Mouse (Mus musculus): ENCODE measurements around the gene Hnrnpul2.
"Not testable (repeated sequence)": the region's sequence is repeated elsewhere in the genome, so short reads cannot be mapped to it uniquely, and the experiment has no call there.

The Hnrnpul2 gene

DNA sequence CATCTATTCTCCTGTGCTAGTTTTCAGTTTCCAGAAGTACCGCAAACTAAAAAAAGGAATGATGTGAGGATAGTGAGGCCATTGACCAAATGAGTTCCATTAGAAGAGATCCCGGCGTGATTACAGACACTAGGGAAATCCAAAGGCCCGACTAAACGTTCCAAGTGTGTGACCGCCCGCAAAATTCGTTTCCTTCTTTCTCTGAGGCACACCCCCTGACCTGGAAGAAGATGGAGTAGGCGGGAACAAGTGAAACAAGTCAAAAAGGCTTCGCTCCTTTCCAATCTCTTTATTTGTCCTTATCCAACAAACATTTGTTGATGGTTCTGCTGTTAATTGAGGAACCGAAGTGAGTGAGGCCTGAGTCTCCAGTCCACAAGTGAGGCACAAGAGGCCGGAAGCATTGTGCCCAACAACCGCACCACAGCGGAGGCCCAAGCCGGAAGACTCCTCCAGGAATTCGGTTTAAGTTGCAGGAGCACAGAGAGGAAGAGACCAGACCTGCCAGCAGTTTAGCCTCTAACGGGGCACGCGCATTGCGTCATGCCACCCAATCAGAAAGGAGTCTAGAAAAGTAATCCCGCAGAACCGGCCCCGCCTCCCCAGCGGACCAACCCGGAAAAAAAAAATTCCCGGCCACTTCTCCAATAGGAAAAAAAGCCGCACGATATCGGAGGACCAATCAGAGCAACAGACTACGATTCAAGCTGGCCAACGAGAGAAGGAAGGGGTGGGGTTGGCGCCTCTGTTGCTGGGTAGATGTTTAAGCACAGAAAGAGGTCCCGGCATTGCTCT, 812 bp upstream of the Hnrnpul2 start, which contains the start of gene Ttc9c:
Ttc9c (minus strand) TSS at position 533 of the 795 bp plus-strand sequence.
- peak; percentile 91 for DNase-seq

DNA sequence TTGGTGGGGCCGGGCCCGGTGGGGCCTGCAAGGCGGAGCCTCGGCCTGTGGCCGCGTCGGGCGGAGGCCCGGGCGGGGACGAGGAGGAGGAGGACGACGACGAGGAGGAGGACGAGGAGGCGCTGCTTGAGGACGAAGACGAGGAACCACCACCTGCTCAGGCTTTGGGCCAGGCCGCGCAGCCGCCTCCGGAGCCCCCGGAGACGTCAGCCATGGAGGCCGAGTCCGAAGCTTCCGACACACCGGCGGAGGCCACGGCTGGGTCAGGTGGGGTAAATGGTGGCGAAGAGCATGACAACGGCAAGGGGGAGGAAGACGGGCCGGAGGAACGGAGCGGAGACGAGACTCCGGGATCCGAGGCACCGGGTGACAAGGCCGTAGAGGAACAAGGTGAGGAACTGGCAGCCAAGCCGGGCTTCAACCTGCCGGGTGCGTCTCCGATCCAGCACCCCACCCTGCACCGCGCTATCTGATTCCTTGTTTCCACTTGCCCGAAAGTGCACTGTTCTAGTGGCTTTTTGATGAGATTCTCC, 680 bp downstream of the Hnrnpul2 start:
- peak; percentile 70 for DNase-seq

DNA sequence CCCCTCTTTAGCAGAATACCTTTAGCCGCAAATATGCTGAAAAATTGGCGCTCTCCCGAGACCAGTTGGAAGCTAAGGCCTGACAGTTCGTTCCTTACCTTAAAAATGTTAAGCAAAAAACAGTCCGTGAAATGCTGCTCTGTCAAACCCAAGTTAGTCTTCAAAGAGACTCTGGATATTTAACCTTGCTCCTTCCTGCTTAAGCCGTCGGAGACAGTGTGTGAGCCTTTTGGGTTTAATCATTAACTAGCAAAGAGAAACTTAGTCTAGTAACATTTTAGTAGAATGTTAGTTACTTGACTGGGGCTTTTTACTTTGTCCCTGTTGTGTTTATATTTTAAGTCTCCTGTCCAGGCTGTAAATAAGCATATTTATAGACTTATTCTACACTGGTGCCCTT, 1.3 kb downstream of the Hnrnpul2 start:
- DNase-seq: no peak

DNA sequence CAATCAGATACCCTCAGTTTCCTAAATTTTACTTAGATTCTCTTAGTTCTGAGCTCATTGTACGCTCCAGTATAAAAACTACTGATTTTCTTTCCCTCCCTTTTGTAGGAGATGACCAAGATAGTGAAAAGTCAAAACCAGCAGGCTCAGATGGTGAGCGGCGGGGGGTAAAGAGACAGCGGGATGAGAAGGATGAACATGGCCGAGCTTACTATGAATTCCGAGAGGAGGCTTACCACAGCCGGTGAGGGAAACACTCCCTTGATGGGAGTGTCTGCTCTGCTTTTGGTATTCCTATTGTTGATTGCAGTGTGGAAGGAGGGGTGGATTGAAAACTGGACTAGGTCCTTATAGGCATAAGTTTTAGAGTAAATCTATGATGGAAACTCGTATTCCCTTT, 2.9 kb downstream of the Hnrnpul2 start:
- no peak for DNase-seq

DNA sequence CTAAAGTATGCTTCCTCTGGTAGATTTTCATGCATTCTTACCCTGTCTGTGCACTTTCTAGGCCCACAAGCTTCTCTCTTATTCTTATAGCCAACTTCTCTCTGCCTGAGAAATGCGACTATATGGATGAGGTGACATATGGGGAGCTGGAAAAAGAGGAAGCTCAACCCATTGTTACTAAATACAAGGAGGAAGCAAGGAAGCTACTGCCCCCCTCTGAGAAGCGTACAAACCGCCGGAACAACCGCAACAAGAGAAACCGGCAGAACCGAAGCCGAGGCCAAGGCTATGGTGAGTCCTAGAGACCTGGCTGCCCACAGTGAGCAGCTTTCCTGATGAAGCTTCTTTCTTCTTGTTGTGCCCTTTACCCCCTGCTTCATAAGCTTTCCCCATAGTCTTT, 9.8 kb downstream of the Hnrnpul2 start, which contains the start of gene AC129217.1:
AC129217.1 (plus strand) TSS at position 114 of the 400 bp plus-strand sequence.
- DNase-seq: no peak

DNA sequence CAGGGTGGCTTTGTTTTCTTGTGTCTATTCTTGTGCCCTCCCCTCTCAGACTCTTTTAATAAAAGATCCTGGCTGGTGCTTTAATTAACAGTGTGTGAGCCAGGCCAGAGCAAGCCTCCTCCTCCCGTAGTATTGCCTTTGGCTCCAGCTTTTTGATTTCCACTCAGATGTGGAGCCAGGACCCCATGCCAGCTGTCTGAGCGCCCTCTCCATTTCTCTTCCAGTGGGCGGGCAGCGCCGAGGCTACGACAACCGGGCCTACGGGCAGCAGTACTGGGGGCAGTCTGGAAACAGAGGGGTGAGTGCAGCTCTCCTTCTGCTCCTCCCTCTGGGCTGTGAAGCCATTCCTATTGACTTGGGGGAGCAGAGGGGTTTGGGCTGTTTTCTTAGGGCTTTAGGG, 10.9 kb downstream of the Hnrnpul2 start:
- DNase-seq: no peak

DNA sequence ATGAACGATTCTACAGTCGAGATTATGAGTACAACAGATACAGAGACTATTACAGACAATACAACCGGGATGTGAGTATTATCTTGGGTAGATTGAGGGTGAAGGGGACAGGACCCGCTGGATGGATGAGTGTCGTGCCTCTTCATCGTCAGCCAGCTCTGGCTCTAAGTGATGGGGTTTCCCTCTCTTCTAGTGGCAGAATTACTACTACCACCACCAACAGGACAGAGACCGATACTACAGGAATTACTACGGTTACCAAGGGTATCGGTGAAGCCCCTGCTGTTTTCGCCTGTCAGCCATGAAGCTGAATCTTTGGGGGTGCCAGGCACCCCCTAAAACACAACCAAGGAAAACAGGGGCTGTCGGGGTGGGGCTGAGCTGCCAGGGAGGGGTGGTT, 11.5 kb downstream of the Hnrnpul2 start:
- no peak for DNase-seq

DNA sequence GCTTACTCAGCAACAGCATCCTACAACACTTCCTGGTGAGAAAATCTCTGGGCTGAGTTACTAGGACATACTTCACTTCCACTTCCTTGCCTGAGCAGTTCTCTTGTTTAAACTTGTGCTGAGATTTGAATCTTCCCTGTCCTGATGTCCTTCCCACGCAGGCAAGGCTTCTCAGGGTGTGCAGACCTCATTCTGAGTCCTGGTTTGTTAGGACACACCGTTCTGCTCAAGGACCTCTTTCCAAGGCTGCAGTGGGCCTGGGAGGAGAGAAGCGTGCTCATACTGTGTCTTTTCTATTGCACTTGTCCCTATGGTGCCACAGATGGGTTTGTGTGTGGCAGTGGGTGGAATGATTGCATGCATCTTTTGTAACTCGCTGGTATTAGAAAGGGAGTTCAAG, 13.2 kb downstream of the Hnrnpul2 start:
- no peak for DNase-seq

DNA sequence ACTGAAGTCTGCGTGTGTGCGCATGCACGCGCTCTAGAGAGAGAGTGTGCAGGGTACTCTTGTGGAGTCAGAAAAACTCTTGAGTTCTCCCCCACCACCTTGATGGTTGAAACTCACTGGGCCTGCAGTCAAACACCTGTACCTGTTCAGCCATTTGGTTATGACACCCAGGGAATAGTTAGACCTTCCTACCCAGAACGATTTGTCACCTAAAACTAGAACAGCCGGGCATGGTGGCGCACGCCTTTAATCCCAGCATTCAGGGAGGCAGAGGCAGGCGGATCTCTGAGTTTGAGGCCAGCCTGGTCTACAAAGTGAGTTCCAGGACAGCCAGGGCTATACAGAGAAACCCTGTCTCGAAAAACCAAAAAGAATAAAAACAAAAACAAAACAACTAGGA, 16.5 kb downstream of the Hnrnpul2 start:
- DNase-seq: not testable (repeated sequence)

DNA sequence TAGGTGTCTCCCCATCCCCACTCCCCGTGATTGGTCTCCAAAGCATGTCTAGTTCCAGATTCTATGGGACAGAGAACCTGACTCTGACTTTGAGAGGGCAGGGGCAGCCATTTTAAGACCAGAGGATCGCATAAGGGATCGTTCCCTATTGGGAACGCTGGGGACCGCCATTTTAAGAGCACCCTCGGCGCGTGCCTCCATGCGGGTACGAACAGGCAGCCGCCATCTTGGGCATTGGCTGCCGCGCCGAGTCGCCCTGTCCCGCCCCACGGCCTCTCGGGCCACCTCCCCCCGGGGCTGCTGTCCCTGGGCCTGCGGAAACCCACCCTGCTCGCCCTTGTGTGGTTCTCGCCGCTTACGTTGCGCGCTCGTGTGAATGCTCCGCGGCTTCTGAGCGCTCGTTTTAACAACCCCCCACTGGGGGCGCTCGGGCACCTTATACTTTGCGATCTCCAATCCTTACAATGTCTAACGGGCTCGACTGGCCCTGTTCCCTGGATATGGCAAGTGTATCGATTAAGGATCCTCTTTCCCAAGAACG, 17.5 kb downstream of the Hnrnpul2 start, which contains the start of gene Bscl2:
Bscl2 (plus strand) TSS at position 217 of the 541 bp plus-strand sequence.
- peak; percentile 91 for DNase-seq

DNA sequence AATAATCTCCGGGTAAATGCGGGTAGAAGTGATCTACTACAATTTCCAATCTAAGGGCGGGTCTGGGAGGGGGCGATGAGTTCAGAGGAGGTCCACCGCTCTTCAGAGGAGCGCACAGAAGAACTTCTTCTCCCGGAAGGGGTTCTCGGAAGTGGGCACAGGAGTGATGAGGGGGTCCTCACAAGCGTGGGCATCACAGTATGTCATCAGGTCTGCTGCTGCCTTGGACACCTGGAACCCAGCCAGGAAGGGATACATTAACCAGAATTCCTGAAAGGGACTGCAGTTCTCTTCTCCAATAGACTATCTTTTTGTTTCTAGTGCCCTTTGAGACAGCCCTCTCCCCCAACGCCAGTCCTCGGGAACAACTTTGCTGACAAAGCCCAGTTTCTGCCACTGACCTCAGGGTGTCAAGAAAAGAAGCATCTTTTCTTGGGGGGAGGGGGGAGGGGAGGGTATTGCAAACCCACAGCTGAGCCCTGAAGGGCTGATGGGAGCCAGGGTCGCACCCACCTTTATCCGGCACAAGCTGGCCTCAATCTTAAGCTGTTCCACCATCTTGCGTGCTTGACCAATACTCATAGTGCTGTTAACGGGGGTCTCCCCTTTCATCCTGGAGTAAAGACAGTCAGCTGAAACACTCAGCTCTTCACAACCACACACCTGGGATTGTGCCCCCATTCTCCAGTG, 18.4 kb downstream of the Hnrnpul2 start:
- DNase-seq: peak; percentile 49

DNA sequence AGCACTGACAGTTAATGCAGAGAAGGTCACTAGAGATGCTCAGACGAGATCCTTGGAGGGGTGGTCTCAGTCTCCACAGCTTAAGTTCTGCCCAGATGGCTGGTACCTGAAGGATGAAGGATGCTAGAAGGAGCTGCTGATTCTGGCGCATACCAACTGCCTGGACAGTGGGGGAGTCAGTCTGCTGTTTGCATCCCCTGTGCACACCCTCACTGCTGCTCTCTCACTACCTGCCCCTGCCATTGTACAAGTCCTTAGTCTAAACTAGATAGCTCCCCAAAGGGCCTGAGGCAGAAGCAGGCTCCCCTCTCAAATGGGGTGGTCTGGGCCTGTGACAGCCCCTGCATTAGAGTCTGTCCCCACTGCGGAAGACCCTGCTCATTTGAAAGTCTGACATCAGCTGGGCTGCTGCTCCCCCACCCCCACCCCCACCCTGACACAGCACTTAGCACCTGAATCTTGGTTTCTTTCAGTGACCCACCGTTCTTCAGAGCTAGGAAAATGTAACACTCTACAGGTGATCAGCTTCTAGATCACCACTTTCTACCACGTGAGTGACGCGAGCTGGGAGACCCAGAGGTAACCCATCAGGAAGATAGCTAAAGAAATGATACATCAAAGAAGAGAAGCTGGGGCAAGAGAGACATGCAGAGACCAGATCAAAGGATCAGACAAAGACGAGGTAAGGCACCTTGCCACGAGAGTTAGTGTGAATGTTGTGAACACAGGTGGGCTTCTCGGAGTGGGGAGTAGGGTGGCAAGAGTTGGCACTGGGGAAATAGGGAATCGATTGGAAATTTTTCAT, 19.5 kb downstream of the Hnrnpul2 start, which contains the start of gene Gng3:
Gng3 (minus strand) TSS at position 92 of the 805 bp plus-strand sequence.
- DNase-seq: peak; percentile 38

DNA sequence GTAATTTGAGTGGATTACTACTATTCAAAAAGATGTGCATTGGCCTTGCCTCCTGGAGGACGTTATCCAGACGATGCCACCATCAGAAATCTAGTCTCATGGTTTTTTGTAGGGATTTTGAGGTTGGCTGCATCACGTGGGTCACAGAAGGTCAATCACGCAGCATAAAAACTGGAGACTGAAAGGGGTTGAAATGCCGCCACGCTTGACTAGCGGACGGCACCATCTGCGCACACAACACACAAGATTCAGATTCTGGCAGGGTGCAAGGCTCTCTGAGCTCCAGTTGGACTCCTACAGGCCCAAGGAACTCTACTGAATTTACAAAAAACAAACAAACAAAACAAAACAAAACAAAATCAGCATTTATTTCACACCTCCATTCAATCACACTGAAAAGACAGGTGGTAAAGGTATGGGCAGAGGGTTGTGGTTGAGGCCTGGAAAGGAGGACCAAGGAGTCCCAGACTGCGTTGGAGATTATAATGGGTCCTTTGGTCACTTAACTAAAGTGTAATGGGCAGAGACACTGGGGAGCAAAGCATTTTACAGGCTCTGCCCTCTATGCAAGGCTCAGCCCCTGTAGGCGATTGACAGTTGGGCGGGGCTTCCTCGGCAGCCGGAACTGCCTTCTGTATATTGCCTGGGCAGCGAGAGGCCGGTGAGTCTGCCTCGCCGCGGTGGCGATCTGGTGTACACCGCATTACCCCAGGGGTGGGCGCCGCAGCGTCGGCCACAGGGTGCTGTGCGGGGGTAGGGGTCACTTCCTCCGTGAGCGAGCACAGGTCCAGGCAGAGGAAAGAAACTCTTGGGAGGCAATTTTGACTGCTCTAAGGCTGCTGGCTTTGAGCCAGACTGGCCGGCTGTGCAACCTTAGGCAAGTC, 20.3 kb downstream of the Hnrnpul2 start:
- DNase-seq: peak; percentile 73

DNA sequence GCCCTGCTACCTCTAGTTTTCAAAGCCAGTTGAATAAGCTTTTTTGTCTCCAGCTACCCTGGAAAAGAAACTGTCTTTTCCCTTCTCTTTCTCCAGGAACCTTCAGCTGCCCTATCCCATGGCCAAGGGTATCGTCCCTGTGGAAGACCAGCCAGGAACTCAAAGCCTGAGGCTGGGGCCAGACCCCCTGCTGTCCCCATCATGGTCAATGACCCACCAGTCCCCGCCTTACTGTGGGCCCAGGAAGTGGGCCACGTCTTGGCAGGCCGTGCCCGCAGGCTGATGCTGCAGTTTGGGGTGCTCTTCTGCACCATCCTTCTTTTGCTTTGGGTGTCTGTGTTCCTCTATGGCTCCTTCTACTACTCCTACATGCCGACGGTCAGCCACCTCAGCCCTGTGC, 21.2 kb downstream of the Hnrnpul2 start:
- peak; percentile 28 for DNase-seq

DNA sequence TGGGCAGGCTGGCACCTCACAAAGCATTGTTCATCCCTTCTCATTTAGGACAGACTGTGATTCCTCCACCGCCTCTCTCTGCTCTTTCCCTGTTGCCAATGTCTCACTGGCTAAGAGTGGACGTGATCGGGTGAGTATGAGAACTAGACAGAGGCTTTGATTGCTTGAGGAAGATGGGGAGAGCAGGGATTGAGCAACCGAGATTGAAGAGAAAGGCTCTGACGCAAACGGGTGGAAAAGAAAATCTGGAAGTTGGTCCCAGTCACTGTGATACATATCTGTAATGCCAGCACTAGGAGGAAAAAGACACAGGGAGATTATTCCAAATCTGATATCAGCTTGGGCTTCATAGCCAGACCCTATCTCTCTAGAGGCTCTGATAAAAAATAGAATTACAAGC, 23.2 kb downstream of the Hnrnpul2 start:
- DNase-seq: no peak

DNA sequence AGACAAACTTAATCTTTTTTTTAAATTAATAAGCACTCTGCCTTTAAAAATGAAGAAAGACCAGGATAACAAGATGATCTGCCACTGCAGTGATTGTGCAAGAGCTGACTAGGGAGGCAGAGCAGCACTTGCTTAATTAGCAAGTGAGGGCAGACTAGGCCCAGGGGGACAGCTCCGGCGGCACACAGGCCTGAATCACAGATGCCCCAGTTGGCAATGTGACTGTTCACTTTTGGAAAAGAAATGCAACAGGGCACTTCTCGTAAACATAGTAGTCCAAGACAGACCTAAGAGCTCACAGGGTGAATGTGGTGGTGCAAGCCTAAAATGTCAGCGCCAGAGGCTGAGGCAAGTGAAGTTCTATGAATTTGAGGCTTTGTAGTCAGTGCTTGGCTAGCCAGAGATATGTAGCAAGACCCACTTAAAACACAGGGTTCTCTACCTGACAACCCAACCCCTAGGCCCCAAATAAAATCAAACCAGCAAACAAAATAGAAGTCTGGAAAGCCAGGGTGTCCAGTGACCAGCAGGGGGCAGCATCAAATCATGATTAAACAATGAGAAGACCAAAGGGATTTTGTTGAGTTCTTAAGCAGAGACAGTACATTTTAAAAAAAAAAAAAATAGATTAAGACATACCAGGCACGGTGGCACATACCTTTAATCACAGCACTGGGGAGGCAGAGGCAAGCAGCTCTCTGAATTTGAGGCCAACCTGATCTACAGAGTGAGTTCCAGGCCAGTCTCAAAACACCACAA, 24.7 kb downstream of the Hnrnpul2 start:
- peak; percentile 91 for DNase-seq

DNA sequence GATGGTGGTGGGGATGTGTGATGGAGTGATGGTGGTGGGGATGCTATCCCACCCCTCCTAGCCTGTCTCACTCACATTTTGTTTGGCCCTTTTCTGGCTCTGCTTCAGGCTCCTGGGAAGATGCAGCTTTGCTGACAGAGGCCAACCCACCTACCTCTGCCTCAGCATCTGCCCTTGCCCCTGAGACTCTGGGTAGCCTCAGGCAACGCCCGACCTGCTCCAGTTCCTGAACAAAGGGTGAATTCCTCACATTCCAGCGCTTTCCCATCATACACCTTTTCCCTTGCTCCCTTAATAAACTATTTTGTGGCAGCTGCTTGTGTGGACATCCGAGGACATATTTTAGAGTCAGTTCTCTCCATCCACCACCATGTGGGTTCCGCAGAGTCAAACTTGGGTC, 28.5 kb downstream of the Hnrnpul2 start:
- DNase-seq: no peak

DNA sequence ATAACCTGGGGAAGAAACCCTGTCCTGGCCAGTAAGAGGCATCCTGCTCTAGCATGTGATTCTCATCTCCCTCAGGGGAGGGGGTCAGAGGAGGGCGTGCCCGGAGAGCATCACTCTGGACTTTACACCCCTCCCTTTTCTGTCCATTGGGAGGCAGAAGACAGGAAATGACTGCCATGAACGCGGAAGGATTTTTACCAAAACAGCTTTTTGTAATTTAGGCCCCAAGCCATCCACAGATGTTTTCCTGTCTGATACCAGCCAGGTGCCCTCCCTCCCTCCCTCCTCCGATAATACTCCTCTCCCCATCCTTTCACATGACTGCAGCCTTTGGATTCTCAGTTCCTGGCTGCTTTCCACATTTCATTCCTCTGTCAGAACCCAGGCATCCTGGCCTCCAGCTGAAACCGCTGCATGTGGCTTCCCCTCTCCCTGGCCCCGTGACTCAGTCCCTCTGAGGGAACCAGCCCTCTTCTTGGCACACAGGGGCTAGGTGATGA, 30.6 kb downstream of the Hnrnpul2 start, which contains the start of gene Lrrn4cl:
Lrrn4cl (plus strand) TSS at position 367 of the 500 bp plus-strand sequence.
- no peak for DNase-seq

DNA sequence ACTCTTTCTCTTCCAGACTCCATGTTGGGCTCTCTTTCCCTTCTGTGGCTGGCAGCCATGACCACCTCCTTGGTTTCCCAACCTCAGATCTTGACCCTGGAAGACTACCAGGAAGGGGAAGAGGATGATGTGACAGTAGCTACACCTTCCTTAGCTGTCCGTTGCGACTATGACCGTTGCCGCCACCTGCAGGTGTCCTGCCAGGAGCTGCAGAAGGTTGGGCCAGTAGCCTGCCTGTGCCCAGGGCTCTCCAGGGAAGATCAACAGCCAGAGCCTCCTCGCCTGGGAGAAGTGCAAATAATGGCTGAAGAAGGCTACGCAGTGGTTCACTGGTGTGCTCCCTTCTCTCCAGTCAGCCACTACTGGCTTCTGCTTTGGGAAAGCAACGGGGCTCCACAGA, 31.8 kb downstream of the Hnrnpul2 start:
- DNase-seq: no peak

DNA sequence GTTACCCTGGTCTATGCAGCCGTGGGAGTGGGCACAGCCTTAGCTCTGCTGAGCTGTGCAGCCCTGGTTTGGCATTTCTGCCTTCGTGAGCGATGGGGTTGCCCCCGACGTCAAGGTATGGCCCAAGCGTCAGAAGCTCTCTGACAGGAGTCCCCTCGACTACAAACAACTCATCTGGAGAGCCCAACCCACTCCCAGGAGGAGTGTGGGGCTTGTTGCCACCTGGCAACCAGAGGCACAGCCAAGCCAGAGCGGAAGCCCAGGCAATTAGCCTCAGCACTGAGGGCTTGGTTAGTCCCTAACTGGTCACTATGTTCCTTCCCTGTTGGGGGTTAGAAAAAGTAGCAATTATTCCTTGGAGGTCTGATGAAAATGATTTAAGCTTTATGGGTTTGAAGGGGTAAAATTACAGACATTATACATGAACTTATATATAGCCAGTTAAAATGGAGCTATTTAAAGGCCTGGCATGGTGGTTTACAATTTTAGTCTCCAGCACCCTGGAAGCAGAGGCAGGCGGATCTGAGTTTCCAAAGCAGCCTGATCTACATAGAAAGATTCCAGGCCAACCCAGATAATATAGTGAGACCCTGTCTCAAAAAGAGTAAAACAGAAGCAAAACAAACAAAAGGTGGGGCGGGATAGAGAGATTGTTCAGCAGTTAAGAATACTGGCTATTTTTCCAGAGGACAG, 32.6 kb downstream of the Hnrnpul2 start:
- no peak for DNase-seq
